Mouse (Mus musculus): ENCODE results near the gene Ercc8. TPM values are rescaled to one million over a fixed set of nuclear protein-coding genes. Genes with fewer than 3 reads are reported as not detected.

Ercc8 gene
- 0.40 and 1.5 TPM in 2 replicates for polyA plus RNA-seq (2012; ENCODE audit: low replicate concordance)

GRCm38 (mm10) chr13:108158465-108159240 lies at the start of gene Ercc8, which contains the start of gene Ndufaf2:
TSS of gene Ercc8 (plus strand) at chr13:108158731.
TSS of gene Ndufaf2 (minus strand) at chr13:108158623.

GRCm38 (mm10) chr13:108214081-108214484 lies 55.6 kb downstream of the Ercc8 start, which contains the start of gene Elovl7:
TSS of gene Elovl7 (plus strand) at chr13:108214404.

Other genes with a start within 250 kb of the Ercc8 start
- gene Smim15, start 114.3 kb upstream of the Ercc8 start, polyA plus RNA-seq (2012; ENCODE audit: low replicate concordance) = 4.6 and 8.6 TPM in 2 replicates
- gene Ndufaf2, start 108 bp upstream of the Ercc8 start, polyA plus RNA-seq (2012; ENCODE audit: low replicate concordance) = 13.1 and 21.4 TPM in 2 replicates
- gene Elovl7, start 55.7 kb downstream of the Ercc8 start, polyA plus RNA-seq (2012; ENCODE audit: low replicate concordance) = 0.19 and 0.20 TPM in 2 replicates
- 0.15 and 1.1 TPM in 2 replicates for gene Depdc1b, start 157.6 kb downstream of the Ercc8 start, polyA plus RNA-seq (2012; ENCODE audit: low replicate concordance)

Data from hematopoietic multipotent progenitor cell, adult 10-12 weeks (in vitro differentiated cells).